Mouse (Mus musculus) mouse trophoblast stem cell (cell line): ENCODE data around the gene Sbf1.

ENCODE experiments used
- in situ Hi-C, 2 experiments: fragments of 300-500 bp; cut with MseI, MboI; formaldehyde crosslinking; loops; 2 replicates in 1 of 2; 3 replicates in 1 of 2; pipeline ENCODE4 v1.15.1; 2025

Sbf1 gene

DNA sequence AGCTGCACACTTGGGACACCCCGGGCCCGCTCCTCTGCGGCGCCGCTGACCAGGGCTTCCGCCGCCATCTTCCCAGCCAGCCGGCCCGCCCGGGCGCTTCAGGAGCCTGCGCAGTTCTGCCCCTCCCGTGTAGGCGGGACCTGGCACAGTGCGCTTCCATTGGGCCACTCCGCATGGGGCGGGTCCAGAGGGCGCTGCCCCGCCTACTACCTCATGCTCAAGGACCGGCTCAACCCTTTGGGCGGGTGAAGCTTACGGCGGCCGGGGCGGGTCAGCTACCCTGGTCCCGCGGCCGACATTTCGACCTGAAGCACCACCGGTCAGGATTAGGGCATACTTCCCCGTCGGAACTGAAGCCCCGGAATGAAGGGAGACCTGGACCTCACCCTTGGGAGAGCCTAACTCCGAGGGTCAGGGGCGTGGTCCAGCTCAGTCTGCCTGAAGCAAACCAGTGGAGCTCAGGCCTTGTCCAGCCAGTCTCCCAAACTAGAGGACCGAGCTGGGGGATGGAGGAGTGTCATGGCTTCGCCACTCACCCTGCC lies at the start of gene Sbf1:
Gene Sbf1, minus strand, starts transcription at position 122 of the 542 bp plus-strand sequence.
- in situ Hi-C loops, result no loop called here

- in situ Hi-C loops, result no loop called here
These were observed 47.9 kb upstream of the Sbf1 start for GRCm38 (mm10) chr15:89363051-89363450.

GRCm38 (mm10) chr15:89358784-89359183 lies 43.7 kb upstream of the Sbf1 start:
- in situ Hi-C loops, result no loop called here

DNA sequence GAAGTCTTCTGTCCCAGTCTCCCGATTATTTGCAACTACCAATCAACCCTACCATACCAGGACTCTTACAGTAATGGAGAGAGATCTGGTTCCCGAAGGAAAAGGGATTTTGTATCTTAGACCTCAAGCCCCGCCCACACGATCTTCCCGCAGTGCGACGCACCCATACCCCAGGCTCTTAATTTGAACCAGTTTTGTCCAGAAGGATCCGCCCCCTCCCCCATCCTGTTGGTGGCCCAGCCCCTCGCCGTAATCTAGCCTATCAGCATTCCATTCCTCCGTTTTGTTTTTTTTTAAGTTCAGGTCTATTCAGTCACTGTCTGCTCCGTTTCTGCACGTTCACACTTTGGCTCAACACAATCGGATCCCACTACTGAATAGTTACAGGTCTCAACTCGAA lies 41.3 kb upstream of the Sbf1 start:
- in situ Hi-C loops, result no loop called here

- in situ Hi-C loops, result no loop called here
These were observed 40.4 kb upstream of the Sbf1 start, which contains the start of the genes Lmf2 and Ncaph2 for GRCm38 (mm10) chr15:89355241-89356187. Gene Lmf2, minus strand, starts transcription at chr15:89355659. Gene Ncaph2, plus strand, starts transcription at chr15:89355719.

DNA sequence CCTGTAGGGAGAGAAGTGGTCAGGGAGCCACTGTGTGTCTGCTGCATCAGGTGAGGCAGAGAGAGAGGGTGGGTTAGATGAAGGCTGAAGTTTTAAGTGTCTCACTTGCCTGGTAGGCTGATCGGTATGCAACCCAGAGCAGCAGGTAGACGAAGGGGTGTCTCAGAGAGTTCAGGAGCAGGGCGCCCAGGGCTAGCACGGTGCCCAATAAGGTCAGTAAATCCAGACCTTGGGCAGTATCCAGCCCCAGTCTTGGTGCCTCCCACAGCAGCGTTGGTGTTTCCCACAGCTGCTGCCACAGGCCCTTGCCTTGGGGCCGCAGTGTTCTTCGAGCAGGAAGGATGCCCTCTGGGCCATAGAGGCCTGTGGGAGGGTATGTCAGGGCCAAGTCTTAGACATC lies 39.3 kb upstream of the Sbf1 start:
- in situ Hi-C loops, result no loop called here

DNA sequence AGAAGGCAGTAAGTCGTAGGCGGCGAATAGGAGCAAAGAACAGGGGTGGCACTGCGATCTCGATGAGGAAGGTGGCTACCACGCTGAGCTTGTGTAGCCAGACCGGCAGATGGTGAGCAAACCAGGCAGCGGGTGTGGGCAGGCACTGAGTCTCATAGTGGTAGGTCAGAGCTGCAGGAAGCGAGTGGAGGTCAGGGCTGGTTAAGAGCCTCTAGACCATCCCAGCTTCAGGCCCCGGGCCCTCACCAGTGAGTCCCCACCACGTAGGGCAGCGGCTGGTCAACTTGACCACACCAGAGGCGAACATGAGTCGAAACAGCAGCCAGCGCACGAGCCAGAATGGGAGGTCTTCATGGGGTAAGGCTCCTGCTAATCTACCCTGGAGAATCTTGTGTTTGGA lies 38.7 kb upstream of the Sbf1 start:
- in situ Hi-C loops, result no loop called here

DNA sequence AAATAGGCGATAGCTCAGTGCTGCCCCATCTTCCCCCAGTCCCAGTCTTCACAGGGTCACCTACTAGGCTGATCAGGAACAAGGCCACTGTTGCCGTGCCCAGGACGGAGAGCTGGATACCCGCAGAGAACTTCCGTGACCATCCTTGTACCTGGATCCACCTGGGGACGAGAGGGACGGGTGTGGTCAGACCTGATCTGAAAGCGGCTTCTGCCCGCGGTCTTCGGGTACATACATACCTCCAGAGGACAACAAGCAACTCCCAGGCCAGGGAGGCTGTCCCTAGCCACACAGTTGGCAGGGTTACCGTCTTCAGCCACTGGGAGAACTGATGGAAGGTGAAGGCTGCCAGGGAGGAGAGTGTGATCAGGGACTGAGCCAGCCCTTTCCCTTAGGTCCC lies 37.7 kb upstream of the Sbf1 start:
- in situ Hi-C loops, result no loop called here

GRCm38 (mm10) chr15:89352054-89352453 lies 36.9 kb upstream of the Sbf1 start:
- in situ Hi-C loops, result no loop called here

DNA sequence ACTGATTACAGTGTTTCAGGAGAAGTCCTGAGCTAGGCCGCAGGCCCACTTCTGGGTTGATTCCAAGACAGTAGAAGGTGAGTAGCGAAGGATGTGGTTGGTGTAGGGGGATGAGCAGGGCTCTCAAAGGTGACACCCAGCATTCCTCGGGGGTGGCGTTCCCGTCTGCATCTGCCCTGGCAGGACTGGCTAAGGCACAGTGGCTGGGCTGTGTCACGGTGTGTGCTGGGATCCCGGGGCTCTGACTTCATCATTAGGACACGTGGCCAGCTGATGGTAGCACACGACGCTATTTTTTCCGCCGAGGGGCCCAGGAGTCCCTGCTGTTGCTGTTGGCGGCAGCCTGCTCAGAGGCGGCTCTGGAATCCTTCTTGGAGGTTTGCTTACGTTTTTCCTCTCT lies 36.2 kb upstream of the Sbf1 start:
- in situ Hi-C loops, result no loop called here

DNA sequence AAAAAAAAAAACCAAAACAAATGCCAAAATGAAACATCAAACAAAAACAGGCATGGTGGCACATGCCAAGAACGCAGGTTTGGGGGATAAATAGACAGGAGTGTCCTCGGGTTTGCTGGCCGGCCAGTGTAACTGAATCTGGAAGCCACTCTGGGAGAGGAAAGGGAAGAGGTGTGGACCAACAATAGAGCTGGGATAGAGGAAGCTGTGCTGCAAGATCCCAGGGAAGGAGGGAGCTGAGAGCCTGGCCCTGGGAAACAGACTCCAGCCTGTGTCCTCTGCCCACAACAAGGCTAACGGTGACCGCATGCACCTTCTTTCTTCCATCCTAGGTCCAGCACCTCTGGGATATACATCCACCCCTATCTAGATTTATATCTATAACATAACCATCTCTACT lies 35.3 kb upstream of the Sbf1 start:
- in situ Hi-C loops, result no loop called here

GRCm38 (mm10) chr15:89343325-89343724 lies 28.2 kb upstream of the Sbf1 start:
- in situ Hi-C loops, result no loop called here

- in situ Hi-C loops, result no loop called here
These were observed 26.6 kb upstream of the Sbf1 start for GRCm38 (mm10) chr15:89341678-89342077.

GRCm38 (mm10) chr15:89340136-89340535 lies 25.0 kb upstream of the Sbf1 start:
- in situ Hi-C loops, result no loop called here

DNA sequence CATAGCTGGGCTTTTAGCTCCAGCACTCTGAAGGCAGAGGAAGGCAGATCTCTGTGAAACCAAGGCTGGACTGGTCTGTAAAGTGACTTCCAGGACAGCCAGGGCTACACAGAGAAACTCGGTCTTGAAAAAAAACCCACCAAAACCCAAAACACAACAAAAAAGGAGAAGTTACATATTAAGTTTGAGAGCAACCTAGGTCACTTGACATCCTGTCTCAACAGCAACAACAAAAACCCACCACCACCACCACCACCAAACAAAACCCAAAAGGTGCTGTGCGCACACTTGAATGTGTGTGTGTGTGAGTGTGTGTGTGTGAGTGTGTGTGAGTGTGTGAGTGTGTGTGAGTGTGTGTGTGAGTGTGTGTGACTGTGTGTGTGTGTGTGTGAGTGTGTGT lies 24.6 kb upstream of the Sbf1 start:
- in situ Hi-C loops, result no loop called here

- in situ Hi-C loops, result no loop called here
These were observed 21.3 kb upstream of the Sbf1 start for GRCm38 (mm10) chr15:89336422-89336821.

DNA sequence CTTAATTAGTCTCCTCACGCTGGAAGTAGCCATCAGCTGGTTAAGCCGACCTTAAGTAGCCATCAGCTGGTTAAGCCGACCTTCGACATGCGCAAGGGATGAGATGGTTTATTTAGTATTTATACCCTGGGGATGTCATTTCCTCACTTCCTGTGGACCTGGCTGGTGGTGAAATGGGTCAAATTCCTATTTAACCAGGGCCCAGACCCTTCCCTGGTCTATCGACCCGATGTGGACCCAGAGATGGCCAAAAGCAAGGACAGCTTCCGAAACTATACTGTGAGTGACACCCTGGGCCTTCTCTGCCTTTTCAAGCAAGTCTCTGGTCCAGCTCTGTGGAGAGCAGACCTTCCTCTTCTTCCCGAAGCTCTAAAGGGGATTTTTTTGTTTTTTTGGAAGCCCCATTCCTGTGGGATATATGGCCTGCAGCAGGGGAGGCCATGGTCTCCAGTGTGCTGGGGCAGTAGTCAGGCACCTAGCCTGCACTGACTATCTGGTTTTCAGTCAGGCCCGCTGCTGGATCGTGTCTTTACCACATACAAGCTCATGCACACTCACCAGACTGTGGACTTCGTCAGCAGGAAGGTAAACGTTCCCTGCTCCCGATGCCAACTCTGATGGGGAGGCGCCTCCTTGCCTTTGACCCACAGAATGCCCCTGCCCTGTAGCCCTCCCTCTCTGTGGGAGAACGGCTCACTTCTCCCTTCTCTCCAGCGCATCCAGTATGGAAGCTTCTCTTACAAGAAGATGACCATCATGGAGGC lies 19.8 kb upstream of the Sbf1 start:
- in situ Hi-C loops, result no loop called here

DNA sequence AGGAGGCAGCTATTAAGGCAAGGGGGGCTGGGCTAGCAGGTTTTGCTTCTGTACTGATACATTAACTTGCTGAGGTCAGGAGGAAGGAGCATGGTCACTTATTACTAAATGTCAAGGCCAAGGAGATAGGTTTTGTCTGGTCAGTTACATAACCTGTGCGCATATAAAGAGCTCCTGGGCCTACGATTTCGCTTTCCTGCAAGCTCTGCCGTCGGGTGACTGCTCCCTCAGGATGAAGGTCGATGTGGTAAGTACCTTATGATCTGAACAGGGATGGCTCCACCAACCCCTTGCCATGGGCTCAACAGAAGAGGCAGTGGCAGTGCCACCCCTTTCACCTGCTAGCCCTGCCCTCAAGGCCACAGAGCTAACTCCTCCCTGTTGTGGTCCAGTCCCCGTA lies 19.2 kb upstream of the Sbf1 start, which contains the start of gene Miox:
Gene Miox, plus strand, starts transcription at position 128 of the 400 bp plus-strand sequence.
- in situ Hi-C loops, result no loop called here

DNA sequence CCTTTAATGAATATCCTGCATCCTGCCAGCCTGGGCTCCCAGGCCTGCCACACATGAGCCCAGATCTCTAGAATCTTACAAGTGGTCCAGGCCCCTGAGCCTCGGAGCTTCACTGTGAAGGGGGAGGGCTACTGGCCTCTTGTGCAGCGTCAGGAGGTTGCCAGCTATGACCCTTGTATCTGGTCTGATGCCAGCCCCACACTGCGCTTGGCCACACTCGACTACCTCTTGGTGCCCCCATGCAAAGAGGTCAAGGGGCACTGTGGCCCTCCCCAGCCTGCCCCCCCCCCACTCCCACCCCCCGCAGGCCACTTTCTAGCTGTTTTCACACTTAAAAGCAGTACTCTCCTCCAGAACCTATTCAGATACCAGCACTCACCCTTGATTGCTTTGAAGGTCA lies 11.3 kb upstream of the Sbf1 start:
- in situ Hi-C loops, result no loop called here

DNA sequence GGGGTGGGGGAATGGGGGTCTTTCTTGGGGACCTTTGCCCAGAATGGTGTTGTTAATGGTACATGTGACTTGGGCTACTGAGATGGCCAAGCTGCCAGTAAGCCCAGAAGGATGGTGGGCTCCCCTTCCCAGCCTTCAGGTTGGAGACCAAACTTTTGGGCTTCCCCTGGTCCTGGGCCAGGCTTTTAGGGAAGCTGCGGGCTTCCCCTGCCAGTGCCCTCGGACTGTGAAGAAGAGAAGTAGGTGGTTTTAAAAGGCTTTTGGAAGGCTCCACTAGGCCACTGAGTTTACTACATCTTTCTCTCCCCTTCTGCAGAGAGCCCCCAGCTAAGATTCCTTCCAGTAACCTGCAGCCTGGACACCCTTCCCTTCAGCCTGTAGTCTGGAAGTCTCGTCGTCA lies 8.5 kb upstream of the Sbf1 start:
- in situ Hi-C loops, result no loop called here

GRCm38 (mm10) chr15:89322670-89323522 lies 7.8 kb upstream of the Sbf1 start, which contains the start of gene Adm2:
Gene Adm2, plus strand, starts transcription at chr15:89322720.
- in situ Hi-C loops, result no loop called here
